Mouse (Mus musculus) cerebellum, adult 2 months (tissue): ENCODE measurements around the gene Itgb7.

Experiments used
- CTCF ChIP-seq: fragments of 200-500 bp; IDR thresholded peaks from 2 replicates; pipeline ENCODE4 v1.5.1; 2011; ENCODE audit warnings: low read depth, mild to moderate bottlenecking, control low read depth, low read length, moderate library complexity, borderline replicate concordance; ENCODE audit not compliant: insufficient read depth
- POLR2A ChIP-seq: fragments of 200-500 bp; IDR thresholded peaks from 2 replicates; pipeline ENCODE4 v1.6.1; 2011; ENCODE audit warnings: low read length, control low read depth, borderline replicate concordance; ENCODE audit not compliant: insufficient read depth

GRCm38 (mm10) chr15:102183076-102183475 lies 48.7 kb downstream of the Itgb7 start:
- no peak for TF ChIP-seq CTCF
- no peak for TF ChIP-seq POLR2A
